In the genomic region with DNA sequence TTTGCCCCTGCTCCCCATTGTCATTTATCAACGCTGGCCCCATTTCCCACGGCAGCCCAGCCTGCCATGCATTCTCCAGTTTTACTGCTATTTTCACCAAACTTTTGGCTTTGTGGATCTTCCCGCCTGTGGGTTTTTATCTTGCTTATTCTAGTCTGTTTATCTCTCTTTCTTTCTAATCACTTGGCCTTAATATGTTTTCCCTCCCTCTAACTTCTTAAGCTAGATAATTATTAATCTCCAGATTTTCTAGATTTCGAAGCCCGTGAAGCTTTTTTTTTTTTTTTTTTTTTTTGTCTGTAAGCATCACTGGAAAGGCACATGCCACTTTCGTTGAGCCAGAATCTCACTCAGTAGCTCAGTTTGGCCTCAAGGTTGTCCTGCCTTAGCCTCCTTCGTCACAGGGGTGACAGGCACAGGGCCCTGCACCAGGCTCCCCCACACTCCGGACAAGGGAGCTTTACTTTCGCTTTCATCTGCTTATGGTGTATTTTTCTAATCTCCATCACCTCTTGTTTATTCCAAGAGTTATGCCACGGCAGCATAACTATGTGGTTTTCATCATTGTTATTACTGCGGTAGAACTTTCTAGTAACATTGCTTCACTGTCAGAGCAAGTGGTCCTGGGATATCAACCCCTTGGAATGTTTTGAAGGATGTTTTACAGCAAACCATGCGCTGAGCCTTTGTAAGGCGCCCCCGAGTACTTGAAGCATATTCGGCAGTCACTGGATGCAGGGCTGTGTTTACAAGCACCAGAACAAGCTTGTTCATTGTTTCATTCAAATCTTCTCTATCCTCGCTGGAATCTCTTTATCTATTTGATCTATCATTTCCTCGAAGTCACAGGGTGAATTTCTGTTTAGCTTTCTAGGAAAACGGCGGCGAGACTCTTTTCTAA, we compare ENCODE assay signal across 9 mouse cellular contexts.
DNase-seq lines count a peak whose midpoint lies in the region; ATAC-seq and TF ChIP-seq lines count a peak whose summit lies in the region.
"Had no signal": no experiment of that assay in that cellular context is flagged by ENCODE, and none has a peak within 500 bp of the region (broad histone marks: within the 10 kb centered on the region; RNA-seq: fewer than 3 reads in every experiment).

No protein-coding gene starts in this region.

- no peak overlapping the region for H3K9ac ChIP-seq in kidney, postnatal 0 days (ENCODE audit: low read depth, low read length)

- H3K27me3 ChIP-seq in kidney, postnatal 0 days (ENCODE audit: insufficient read depth, low read length), result no peaks in the 10 kb centered on the region
- H3K27me3 ChIP-seq in myocyte (ENCODE audit: control insufficient read depth, insufficient read depth, insufficient read length), result no peaks in the 10 kb centered on the region

- peaks cover 3% of the 10 kb centered on the region; the same call in 1 of the 2 replicates for H3K4me1 ChIP-seq in kidney, postnatal 0 days (replicated peaks; ENCODE audit: insufficient read depth, low read length)
- H3K4me1 ChIP-seq in brown adipose tissue, adult 24 weeks (ENCODE audit: control insufficient read depth, insufficient read depth, insufficient read length, low read length), result peaks cover 6% of the 10 kb centered on the region; the same call in 1 of the 2 replicates

- TF ChIP-seq CTCF in kidney, postnatal 0 days (IDR thresholded peaks at IDR 0.05; ENCODE audit: low read depth), result no peak

- no peaks in the 10 kb centered on the region for H3K79me2 ChIP-seq in myocyte (ENCODE audit: control insufficient read depth, insufficient read depth)

- H3K4me2 ChIP-seq in kidney, postnatal 0 days (ENCODE audit: low read length), result peak overlapping the region; percentile 27
- H3K4me2 ChIP-seq in myocyte (ENCODE audit: low read depth), result peak overlapping the region; percentile 68

- H3K9me3 ChIP-seq in kidney, postnatal 0 days (replicated peaks; ENCODE audit: low read length), result no peaks in the 10 kb centered on the region

- ATAC-seq in kidney, postnatal 0 days (replicated peaks; ENCODE audit: low FRiP score, low read depth), result no peak

- no peak for TF ChIP-seq POLR2A in myocyte (IDR thresholded peaks at IDR 0.05; ENCODE audit: insufficient read length, low read depth)

- H3K4me3 ChIP-seq in kidney, postnatal 0 days (replicated peaks; ENCODE audit: low read depth, low read length), result no peak overlapping the region
- H3K4me3 ChIP-seq in brown adipose tissue, adult 24 weeks (ENCODE audit: insufficient read depth, low read depth, low read length), result peak overlapping the region; percentile 21
- no peak overlapping the region for H3K4me3 ChIP-seq in myocyte

- 45% methylated on average over 20 of the region's 20 CpGs for WGBS in kidney, postnatal 0 days

- H3K27ac ChIP-seq in kidney, postnatal 0 days, result peak overlapping the region; percentile 48
- 0 out of 2 replicates have a peak overlapping the region, but pooled peaks have one; percentile 12 for H3K27ac ChIP-seq in brown adipose tissue, adult 24 weeks (replicated peaks; ENCODE audit: low read depth, low read length)

- peak; percentile 55 for DNase-seq in kidney, postnatal 0 days (ENCODE audit: low spot score)
- no peak for DNase-seq in kidney, adult 11 months
- peak; percentile 28 to 36 for DNase-seq in kidney, postnatal 36 days
- DNase-seq in natural killer cell, adult 2 months (ENCODE audit: low spot score in 2 of 2), result no peak
- no peak for DNase-seq in neural tube, embryonic 10.5 days (ENCODE audit: extremely low spot score, low spot score)
- no peak for DNase-seq in left cerebral cortex, adult 8-10 months (ENCODE audit: low spot score in 2 of 2)
- DNase-seq: left cerebral cortex, postnatal 4 days had no signal

- no peak overlapping the region for H3ac ChIP-seq in myocyte (ENCODE audit: control insufficient read depth, insufficient read length)

- no peaks in the 10 kb centered on the region for H3K36me3 ChIP-seq in kidney, postnatal 0 days (ENCODE audit: insufficient read depth, low read length)
- no peaks in the 10 kb centered on the region for H3K36me3 ChIP-seq in myocyte (ENCODE audit: control insufficient read depth, insufficient read depth)

TF ChIP-seq in myocyte, 11 proteins besides CTCF, POLR2A, EP300 and RAD21:
- no peak for TF ChIP-seq TCF12 (IDR thresholded peaks at IDR 0.05; ENCODE audit: insufficient read depth, poor library complexity, severe bottlenecking)
- TF ChIP-seq TCF3 (IDR thresholded peaks at IDR 0.05; ENCODE audit: insufficient read length, low read depth), result no peak

Comparison
In these comparisons a context has a peak if more than half of its experiments do, and no peak if none do; other contexts are left out.
1. DNase-seq: peak in kidney, postnatal 0 days (single experiment) and kidney, postnatal 36 days (2 of 2); none in kidney, adult 11 months (single experiment), natural killer cell, adult 2 months (0 of 2), neural tube, embryonic 10.5 days (single experiment) and left cerebral cortex, adult 8-10 months (0 of 2).